Mouse (Mus musculus) kidney, embryonic 16.5 days (tissue): ENCODE measurements at regions not wholly inside any gene's neighbourhood (a gene's known extent, or its start where the extent isn't known, plus 50 kb on each side); places are given as distances from the start of the nearest gene placed in this dataset.

Experiments
- ATAC-seq: fragments of 200-750 bp; cut with Nextera tagmentation; 2 replicates; pipeline ENCODE4 v1.8.0; 2017; ENCODE audit warnings: moderate TSS enrichment; ENCODE audit not compliant: low FRiP score, low TSS enrichment
- H3K27ac ChIP-seq: fragments of 300-500 bp; sonication (generic); 2 replicates; pipeline ENCODE4 v1.5.1; 2014; ENCODE audit warnings: low read length
- H3K27me3 ChIP-seq: fragments of 300-500 bp; sonication (generic); 2 replicates; pipeline ENCODE4 v1.6.1; 2014; ENCODE audit warnings: low read length, control low read depth, mixed read lengths; ENCODE audit not compliant: insufficient read depth
- H3K36me3 ChIP-seq: fragments of 300-500 bp; sonication (generic); 2 replicates; pipeline ENCODE4 v1.6.1; 2014; ENCODE audit warnings: low read length, control low read depth, mixed read lengths; ENCODE audit not compliant: insufficient read depth
- H3K4me1 ChIP-seq: fragments of 300-500 bp; sonication (generic); 2 replicates; pipeline ENCODE4 v1.6.1; 2014; ENCODE audit warnings: low read length, control low read depth, mixed read lengths; ENCODE audit not compliant: insufficient read depth
- H3K4me2 ChIP-seq: fragments of 300-500 bp; sonication (generic); replicated peaks from 2 replicates; pipeline ENCODE4 v1.6.1; 2014; ENCODE audit warnings: low read depth, low read length
- H3K4me3 ChIP-seq: fragments of 300-500 bp; sonication (generic); 2 replicates; pipeline ENCODE4 v1.5.1; 2014; ENCODE audit warnings: mild to moderate bottlenecking, low read length
- H3K9ac ChIP-seq: fragments of 300-500 bp; sonication (generic); replicated peaks from 2 replicates; pipeline ENCODE4 v1.6.1; 2014; ENCODE audit warnings: low read length
- H3K9me3 ChIP-seq: fragments of 300-500 bp; sonication (generic); 2 replicates; pipeline ENCODE4 v1.6.1; 2016; ENCODE audit warnings: low read length, control low read depth
- WGBS: fragments of 180-500 bp; shearing (Covaris S2); extraction: QIAGEN DNeasy Blood & Tissue Kit; methylation state at CpG from one replicate; pipeline ENCODE4 v1.1.7; 2014; 5-methylcytosine and 5-hydroxymethylcytosine counted together

GRCm38 (mm10) chr8:127914914-127915313 is 443.5 kb upstream of the Nrp1 start:
- Histone ChIP-seq H3K4me3 (no peak overlapping the region), H3K9ac (no peak overlapping the region), H3K27ac (no peak overlapping the region), H3K4me1 (peaks cover 8% of the 10 kb centered on the region), H3K27me3 (no peaks in the 10 kb centered on the region), H3K9me3 (no peaks in the 10 kb centered on the region), H3K36me3 (no peaks in the 10 kb centered on the region), H3K4me2 (no peak overlapping the region)
- 68% methylated on average over 2 of the region's 2 CpGs for WGBS
- no peak for ATAC-seq

- H3K9me3 ChIP-seq, result no peaks in the 10 kb centered on the region
- H3K27me3 ChIP-seq, result no peaks in the 10 kb centered on the region
- H3K9ac ChIP-seq, result no peak overlapping the region
- no peak overlapping the region for H3K4me3 ChIP-seq
- 0 out of 2 replicates have a peak, but pooled peaks have one; percentile 69 for ATAC-seq
- WGBS, result 20% methylated on average over 2 of the region's 2 CpGs
- H3K4me2 ChIP-seq, result no peak overlapping the region
- no peaks in the 10 kb centered on the region for H3K36me3 ChIP-seq
- no peak overlapping the region for H3K27ac ChIP-seq
- peaks cover 8% of the 10 kb centered on the region for H3K4me1 ChIP-seq
These were observed 442.8 kb upstream of the Nrp1 start for GRCm38 (mm10) chr8:127915591-127916028.

- H3K4me2 ChIP-seq, result no peak overlapping the region
- H3K4me3 ChIP-seq, result no peak overlapping the region
- WGBS, result 94% methylated on average over 1 of the region's 1 CpGs
- no peaks in the 10 kb centered on the region for H3K36me3 ChIP-seq
- no peak overlapping the region for H3K9ac ChIP-seq
- no peaks in the 10 kb centered on the region for H3K9me3 ChIP-seq
- H3K27ac ChIP-seq, result no peak overlapping the region
- H3K4me1 ChIP-seq, result no peaks in the 10 kb centered on the region
- no peaks in the 10 kb centered on the region for H3K27me3 ChIP-seq
- ATAC-seq, result no peak
These were observed 436.5 kb upstream of the Nrp1 start for GRCm38 (mm10) chr8:127921925-127922324.

GRCm38 (mm10) chr8:127923321-127923720 is 435.1 kb upstream of the Nrp1 start:
- ATAC-seq, result no peak
- 92% methylated on average over 4 of the region's 4 CpGs for WGBS

GRCm38 (mm10) chr8:127932276-127932675 is 426.1 kb upstream of the Nrp1 start:
- Histone ChIP-seq H3K9me3 (no peaks in the 10 kb centered on the region), H3K36me3 (no peaks in the 10 kb centered on the region), H3K4me3 (no peak overlapping the region), H3K27me3 (no peaks in the 10 kb centered on the region), H3K4me1 (no peaks in the 10 kb centered on the region), H3K4me2 (no peak overlapping the region), H3K9ac (no peak overlapping the region), H3K27ac (no peak overlapping the region)
- no peak for ATAC-seq
- 85% methylated on average over 1 of the region's 1 CpGs for WGBS

More at GRCm38 (mm10) chr8:127923321-127923720, 435.1 kb upstream of the Nrp1 start:
- Histone ChIP-seq H3K27ac (no peak overlapping the region), H3K36me3 (no peaks in the 10 kb centered on the region), H3K27me3 (no peaks in the 10 kb centered on the region), H3K9me3 (no peaks in the 10 kb centered on the region), H3K4me2 (no peak overlapping the region), H3K4me1 (no peaks in the 10 kb centered on the region), H3K4me3 (no peak overlapping the region), H3K9ac (no peak overlapping the region)

GRCm38 (mm10) chr8:127936792-127937435 is 421.5 kb upstream of the Nrp1 start:
- no peak for ATAC-seq
- WGBS, result 61% methylated on average over 6 of the region's 6 CpGs

GRCm38 (mm10) chr8:127939284-127939985 is 419.0 kb upstream of the Nrp1 start:
- WGBS, result 34% methylated on average over 7 of the region's 7 CpGs
- no peaks in the 10 kb centered on the region for H3K4me1 ChIP-seq
- H3K27ac ChIP-seq, result no peak overlapping the region
- no peak overlapping the region for H3K4me2 ChIP-seq
- H3K4me3 ChIP-seq, result no peak overlapping the region
- no peaks in the 10 kb centered on the region for H3K36me3 ChIP-seq
- H3K27me3 ChIP-seq, result no peaks in the 10 kb centered on the region
- H3K9me3 ChIP-seq, result no peaks in the 10 kb centered on the region
- H3K9ac ChIP-seq, result no peak overlapping the region
- no peak; the same call in 1 of the 2 replicates for ATAC-seq

More at GRCm38 (mm10) chr8:127936792-127937435, 421.5 kb upstream of the Nrp1 start:
- Histone ChIP-seq H3K9me3 (no peaks in the 10 kb centered on the region), H3K36me3 (no peaks in the 10 kb centered on the region), H3K4me3 (no peak overlapping the region), H3K4me1 (no peaks in the 10 kb centered on the region), H3K9ac (no peak overlapping the region), H3K27me3 (no peaks in the 10 kb centered on the region), H3K4me2 (no peak overlapping the region), H3K27ac (no peak overlapping the region)

GRCm38 (mm10) chr8:127939986-127940359 is 418.4 kb upstream of the Nrp1 start:
- no peak for ATAC-seq
- H3K9ac ChIP-seq, result no peak overlapping the region
- no peaks in the 10 kb centered on the region for H3K27me3 ChIP-seq
- H3K27ac ChIP-seq, result no peak overlapping the region
- no peak overlapping the region for H3K4me2 ChIP-seq
- WGBS, result 25% methylated on average over 5 of the region's 5 CpGs
- no peaks in the 10 kb centered on the region for H3K4me1 ChIP-seq
- no peak overlapping the region for H3K4me3 ChIP-seq
- H3K36me3 ChIP-seq, result no peaks in the 10 kb centered on the region
- no peaks in the 10 kb centered on the region for H3K9me3 ChIP-seq

GRCm38 (mm10) chr8:127942319-127942718 is 416.1 kb upstream of the Nrp1 start:
- Histone ChIP-seq H3K36me3 (no peaks in the 10 kb centered on the region), H3K4me1 (no peaks in the 10 kb centered on the region), H3K4me2 (no peak overlapping the region), H3K9me3 (no peaks in the 10 kb centered on the region), H3K27me3 (no peaks in the 10 kb centered on the region), H3K9ac (no peak overlapping the region), H3K27ac (no peak overlapping the region), H3K4me3 (no peak overlapping the region)
- ATAC-seq, result no peak

- no peak overlapping the region for H3K4me2 ChIP-seq
- no peaks in the 10 kb centered on the region for H3K27me3 ChIP-seq
- H3K36me3 ChIP-seq, result no peaks in the 10 kb centered on the region
These were observed 413.4 kb upstream of the Nrp1 start for GRCm38 (mm10) chr8:127944955-127945498.

More at GRCm38 (mm10) chr8:127944955-127945498, 413.4 kb upstream of the Nrp1 start:
- no peak for ATAC-seq
- Histone ChIP-seq H3K27ac (no peak overlapping the region), H3K9ac (no peak overlapping the region), H3K4me1 (no peaks in the 10 kb centered on the region), H3K4me3 (no peak overlapping the region), H3K9me3 (no peaks in the 10 kb centered on the region)
